Mouse (Mus musculus) liver, embryonic 11.5 days (tissue): ENCODE measurements at regions not wholly inside any gene's neighbourhood (a gene's known extent, or its start where the extent isn't known, plus 50 kb on each side); places are given as distances from the start of the nearest gene placed in this dataset.

Source experiments
- ATAC-seq: fragments of 200-750 bp; cut with Nextera tagmentation; replicated peaks from 2 replicates; pipeline ENCODE4 v1.8.0; 2017; ENCODE audit warnings: moderate number of reproducible peaks, mild to moderate bottlenecking, moderate TSS enrichment, moderate library complexity; ENCODE audit not compliant: low FRiP score
- DNase-seq: peaks from one replicate; pipeline ENCODE4 v3.0.0-alpha.2; 2017; ENCODE audit warnings: low spot score
- H3K27ac ChIP-seq: fragments of 300-500 bp; sonication (generic); 2 replicates; pipeline ENCODE4 v1.5.1; 2014; ENCODE audit warnings: mild to moderate bottlenecking, low read depth, low read length, control low read depth
- H3K27me3 ChIP-seq: fragments of 300-500 bp; sonication (generic); replicated peaks from 2 replicates; pipeline ENCODE4 v1.6.1; 2014; ENCODE audit warnings: low read length, mixed read lengths; ENCODE audit not compliant: control insufficient read depth, insufficient read depth
- H3K36me3 ChIP-seq: fragments of 300-500 bp; sonication (generic); 2 replicates; pipeline ENCODE4 v1.6.1; 2014; ENCODE audit warnings: mild to moderate bottlenecking, low read length, moderate library complexity, mixed read lengths; ENCODE audit not compliant: control insufficient read depth, insufficient read depth
- H3K4me1 ChIP-seq: fragments of 300-500 bp; sonication (generic); replicated peaks from 2 replicates; pipeline ENCODE4 v1.6.1; 2014; ENCODE audit warnings: low read length, mixed read lengths; ENCODE audit not compliant: control insufficient read depth, insufficient read depth
- H3K4me2 ChIP-seq: fragments of 300-500 bp; sonication (generic); 2 replicates; pipeline ENCODE4 v1.6.1; 2014; ENCODE audit warnings: mild to moderate bottlenecking, control low read depth, moderate library complexity
- H3K4me3 ChIP-seq: fragments of 300-500 bp; sonication (generic); 2 replicates; pipeline ENCODE4 v1.5.1; 2014; ENCODE audit warnings: low read depth, low read length, control low read depth
- H3K9ac ChIP-seq: fragments of 300-500 bp; sonication (generic); 2 replicates; pipeline ENCODE4 v1.6.1; 2014; ENCODE audit warnings: low read depth, low read length, control low read depth
- H3K9me3 ChIP-seq: fragments of 300-500 bp; sonication (generic); 2 replicates; pipeline ENCODE4 v1.6.1; 2016; ENCODE audit warnings: low read length, inconsistent platforms, mixed read lengths; ENCODE audit not compliant: control insufficient read depth
- WGBS: fragments of 180-500 bp; shearing (Covaris S2); extraction: QIAGEN DNeasy Blood & Tissue Kit; methylation state at CpG from one replicate; pipeline ENCODE4 v1.1.7; 2014; 5-methylcytosine and 5-hydroxymethylcytosine counted together

DNA sequence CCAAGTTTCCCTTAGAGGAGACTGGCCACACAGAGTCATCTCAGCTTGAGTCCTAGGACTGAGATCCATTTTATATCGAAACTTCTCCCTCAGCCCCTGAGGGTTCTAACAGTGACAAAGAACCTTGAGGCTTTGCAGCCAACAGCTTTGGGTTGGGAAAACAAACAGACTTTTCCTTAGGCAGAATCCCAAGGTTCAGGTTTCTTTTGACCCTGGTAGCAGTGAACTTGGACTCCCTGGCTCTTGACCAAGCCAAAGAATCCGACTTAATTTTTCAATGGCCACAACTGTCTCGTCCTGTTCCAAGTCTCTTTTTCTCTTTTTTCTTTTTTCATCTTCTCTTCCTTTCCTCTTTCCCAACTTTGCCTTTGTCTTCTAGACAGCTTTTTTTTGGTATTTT is 60.9 kb upstream of the Serpine2 start:
- Histone ChIP-seq H3K9ac (no peak overlapping the region), H3K4me3 (no peak overlapping the region), H3K27ac (no peak overlapping the region), H3K4me2 (no peak overlapping the region), H3K9me3 (no peaks in the 10 kb centered on the region), H3K27me3 (no peaks in the 10 kb centered on the region), H3K4me1 (no peaks in the 10 kb centered on the region), H3K36me3 (no peaks in the 10 kb centered on the region)
- ATAC-seq (no peak), DNase-seq (no peak)
- 73% methylated on average over 3 of the region's 3 CpGs for WGBS

DNA sequence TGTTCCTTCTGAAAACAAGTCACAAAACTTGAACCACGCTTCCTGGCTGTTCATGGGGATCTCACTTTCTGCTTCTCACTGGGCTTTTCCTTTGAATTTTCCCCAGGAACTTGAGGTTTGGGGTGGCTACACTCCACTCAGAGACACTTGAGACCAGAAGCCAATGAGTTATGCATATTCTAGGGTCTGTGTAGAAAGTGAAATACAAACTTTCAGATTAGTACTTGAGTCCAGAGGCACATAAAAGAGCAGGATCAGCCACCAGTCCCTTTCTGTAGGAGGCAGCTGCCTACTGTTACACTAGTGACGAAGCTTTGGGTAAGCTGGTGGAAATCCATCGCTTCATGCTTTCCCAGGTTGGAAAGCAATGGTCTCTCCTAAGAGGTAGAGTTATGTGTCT is 60.4 kb upstream of the Serpine2 start:
- H3K9ac ChIP-seq: no peak overlapping the region
- no peak overlapping the region for H3K4me2 ChIP-seq
- no peaks in the 10 kb centered on the region for H3K4me1 ChIP-seq
- ATAC-seq: no peak
- no peak for DNase-seq
- no peaks in the 10 kb centered on the region for H3K27me3 ChIP-seq
- H3K27ac ChIP-seq: no peak overlapping the region
- H3K36me3 ChIP-seq: no peaks in the 10 kb centered on the region
- 78% methylated on average over 3 of the region's 3 CpGs for WGBS
- H3K4me3 ChIP-seq: no peak overlapping the region
- no peaks in the 10 kb centered on the region for H3K9me3 ChIP-seq

- no peaks in the 10 kb centered on the region for H3K9me3 ChIP-seq
- H3K27me3 ChIP-seq: no peaks in the 10 kb centered on the region
- DNase-seq: no peak
- H3K9ac ChIP-seq: no peak overlapping the region
- H3K4me1 ChIP-seq: no peaks in the 10 kb centered on the region
- 76% methylated on average over 7 of the region's 7 CpGs for WGBS
- H3K27ac ChIP-seq: no peak overlapping the region
- ATAC-seq: no peak
- no peak overlapping the region for H3K4me3 ChIP-seq
- no peaks in the 10 kb centered on the region for H3K36me3 ChIP-seq
- H3K4me2 ChIP-seq: no peak overlapping the region
These were observed 56.6 kb upstream of the Serpine2 start for GRCm38 (mm10) chr1:79917426-79918150.
